Mouse (Mus musculus) embryonic fibroblast, embryonic 13.5 days (primary cell): ENCODE results near the gene Wfdc11. TPM values are rescaled to one million over a fixed set of nuclear protein-coding genes. Genes with fewer than 3 reads are reported as not detected.
"Not testable (repeated sequence)": the region's sequence is repeated elsewhere in the genome, so short reads cannot be mapped to it uniquely, and the experiment has no call there.

ENCODE experiments used
- H3K27ac ChIP-seq: 2 replicates; pipeline ENCODE4 v1.5.1; 2012; ENCODE audit warnings: low read length, control low read depth, inconsistent platforms; ENCODE audit not compliant: insufficient read depth
- H3K4me1 ChIP-seq: 2 replicates; pipeline ENCODE4 v1.6.1; 2011; ENCODE audit warnings: low read length; ENCODE audit not compliant: control insufficient read depth, insufficient read depth
- H3K4me3 ChIP-seq: 2 replicates; pipeline ENCODE4 v1.5.1; 2011; ENCODE audit warnings: mild to moderate bottlenecking, control low read depth, low read length; ENCODE audit not compliant: insufficient read depth
- CTCF ChIP-seq: IDR thresholded peaks from 2 replicates; pipeline ENCODE4 v1.5.1; 2011; ENCODE audit warnings: mild to moderate bottlenecking, control low read depth, low read length, moderate library complexity, borderline replicate concordance; ENCODE audit not compliant: insufficient read depth
- POLR2A ChIP-seq: IDR thresholded peaks from 2 replicates; pipeline ENCODE4 v1.6.1; 2011; ENCODE audit warnings: low read depth, mild to moderate bottlenecking, control low read depth, low read length, moderate library complexity
- polyA plus RNA-seq: library from polyadenylated mRNA; stranded (reverse); fragments of >200 nt; gene quantifications from 2 replicates; pipeline ENCODE4 v1.2.4, GENCODE M21; 2011; ENCODE audit warnings: low read depth; ENCODE audit not compliant: missing spikeins, insufficient read length

Gene Wfdc11
- polyA plus RNA-seq: not detected in 2 replicates

- H3K4me1 ChIP-seq: no peaks in the 10 kb centered on the region
- TF ChIP-seq CTCF (no peak), POLR2A (no peak)
- no peak within 1 kb of the TSS for H3K27ac ChIP-seq
- H3K4me3 ChIP-seq: no peak within 1 kb of the TSS
Measured at GRCm38 (mm10) chr2:164673987-164674386, at the start of gene Wfdc11. Gene Wfdc11, minus strand, starts transcription at chr2:164674087.

- H3K27ac ChIP-seq: no peak overlapping the region
- no peaks in the 10 kb centered on the region for H3K4me1 ChIP-seq
Measured at GRCm38 (mm10) chr2:164723276-164723675, 49.4 kb upstream of the Wfdc11 start.

GRCm38 (mm10) chr2:164716194-164716786 lies 42.4 kb upstream of the Wfdc11 start:
- not testable (repeated sequence) for H3K27ac ChIP-seq, H3K4me3 ChIP-seq, H3K4me1 ChIP-seq

More at GRCm38 (mm10) chr2:164723276-164723675, 49.4 kb upstream of the Wfdc11 start:
- H3K4me3 ChIP-seq: no peak overlapping the region
- TF ChIP-seq POLR2A: no peak
- no peak for TF ChIP-seq CTCF

GRCm38 (mm10) chr2:164715005-164715404 lies 41.1 kb upstream of the Wfdc11 start, which contains the start of gene Spint5:
Gene Spint5, plus strand, starts transcription at chr2:164715305.
- no peak within 1 kb of the TSS for H3K27ac ChIP-seq
- no peaks in the 10 kb centered on the region for H3K4me1 ChIP-seq
- no peak for TF ChIP-seq POLR2A
- no peak for TF ChIP-seq CTCF
- H3K4me3 ChIP-seq: no peak within 1 kb of the TSS

- Histone ChIP-seq H3K27ac (no peak overlapping the region), H3K4me1 (no peaks in the 10 kb centered on the region), H3K4me3 (no peak overlapping the region)
- no peak for TF ChIP-seq CTCF
- TF ChIP-seq POLR2A: no peak
Measured at GRCm38 (mm10) chr2:164705991-164706390, 32.1 kb upstream of the Wfdc11 start.

- H3K4me3 ChIP-seq: no peak overlapping the region
- no peak for TF ChIP-seq POLR2A
- no peak for TF ChIP-seq CTCF
Measured at GRCm38 (mm10) chr2:164705328-164705727, 31.4 kb upstream of the Wfdc11 start.

GRCm38 (mm10) chr2:164704235-164704634 lies 30.3 kb upstream of the Wfdc11 start:
- TF ChIP-seq POLR2A: no peak
- H3K4me3 ChIP-seq: no peak overlapping the region
- no peaks in the 10 kb centered on the region for H3K4me1 ChIP-seq
- no peak overlapping the region for H3K27ac ChIP-seq

More at GRCm38 (mm10) chr2:164705328-164705727, 31.4 kb upstream of the Wfdc11 start:
- H3K4me1 ChIP-seq: no peaks in the 10 kb centered on the region
- H3K27ac ChIP-seq: no peak overlapping the region

- H3K4me1 ChIP-seq: no peaks in the 10 kb centered on the region
- no peak overlapping the region for H3K4me3 ChIP-seq
- no peak overlapping the region for H3K27ac ChIP-seq
- TF ChIP-seq POLR2A (no peak), CTCF (no peak)
Measured at GRCm38 (mm10) chr2:164701761-164702160, 27.9 kb upstream of the Wfdc11 start.

- H3K4me1 ChIP-seq: no peaks in the 10 kb centered on the region
- TF ChIP-seq CTCF (no peak), POLR2A (no peak)
- no peak overlapping the region for H3K4me3 ChIP-seq
- no peak overlapping the region for H3K27ac ChIP-seq
Measured at GRCm38 (mm10) chr2:164700959-164701358, 27.1 kb upstream of the Wfdc11 start.

- H3K27ac ChIP-seq: no peak within 1 kb of the TSS
- no peak within 1 kb of the TSS for H3K4me3 ChIP-seq
- TF ChIP-seq CTCF (no peak), POLR2A (no peak)
- H3K4me1 ChIP-seq: no peaks in the 10 kb centered on the region
Measured at GRCm38 (mm10) chr2:164698201-164698600, 24.3 kb upstream of the Wfdc11 start, which contains the start of gene Spint4. Gene Spint4, plus strand, starts transcription at chr2:164698501.
